In the genomic region with DNA sequence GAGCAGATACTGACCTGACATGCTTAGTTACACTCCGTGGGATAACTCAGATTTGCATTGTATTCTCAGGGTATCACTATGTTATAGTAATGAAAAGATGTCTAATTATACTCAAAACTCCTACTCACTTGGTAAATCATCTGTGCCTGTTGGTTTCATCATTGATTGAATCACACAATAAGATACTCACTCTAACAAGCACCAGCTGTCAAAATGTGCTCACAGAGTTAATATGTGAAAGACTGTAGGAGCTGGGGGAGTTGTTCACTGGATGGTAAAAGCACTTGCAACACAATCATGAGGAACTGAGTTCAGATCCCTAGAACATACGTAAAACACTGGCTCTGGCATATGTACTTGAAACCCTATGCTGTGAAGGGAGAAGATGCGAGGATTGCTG, we compare ENCODE assay signal across 7 mouse cellular contexts.
"Had no signal": no experiment of that assay in that cellular context is flagged by ENCODE, and none has a peak within 500 bp of the region (broad histone marks: within the 10 kb centered on the region; RNA-seq: fewer than 3 reads in every experiment).

No protein-coding gene starts in this region.

- DNase-seq: lung, adult 2 months; lung, postnatal 14 days; lung, postnatal 36 days; right cerebral cortex, postnatal 14 days; thymus, adult 2 months; thymus, postnatal 25 days; thymus, postnatal 4 days had no signal
